Mouse (Mus musculus): ENCODE measurements at regions not wholly inside any gene's neighbourhood (a gene's known extent, or its start where the extent isn't known, plus 50 kb on each side); places are given as distances from the start of the nearest gene placed in this dataset.

GRCm38 (mm10) chr6:51329070-51329995 lies 103.1 kb upstream of the Nfe2l3 start:
- DNase-seq (ENCODE audit: low spot score in 2 of 2): no peak

DNA sequence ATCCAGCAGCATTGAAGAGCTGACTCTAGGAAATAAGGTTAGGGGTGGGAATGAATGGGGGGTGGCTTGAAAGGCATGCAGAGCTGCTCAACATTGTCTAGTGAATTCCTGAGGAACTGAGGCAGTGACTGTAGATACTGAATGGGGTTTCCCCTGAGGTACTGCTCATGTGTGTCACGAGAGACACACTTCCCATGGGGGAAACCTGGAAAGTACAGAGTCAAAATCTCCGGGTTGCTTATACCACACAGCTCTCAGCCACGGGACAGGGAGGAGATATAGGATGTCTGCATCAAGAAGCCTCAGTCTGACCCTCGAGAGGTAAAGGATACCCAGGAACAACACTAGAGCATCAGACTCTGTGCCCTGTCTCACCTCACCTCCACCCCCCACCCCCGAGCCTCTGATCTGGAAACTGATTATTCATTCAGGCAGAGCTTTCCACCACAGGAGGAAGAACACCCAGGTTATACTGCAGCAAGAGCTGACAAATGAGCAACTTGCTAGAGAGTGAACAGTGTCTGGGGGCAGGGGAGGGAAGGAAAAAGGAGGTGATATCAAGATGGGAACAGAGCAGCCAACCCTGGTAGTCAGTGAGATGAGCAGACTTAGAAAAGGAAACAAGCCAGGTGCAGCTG lies 102.3 kb upstream of the Nfe2l3 start:
- DNase-seq (ENCODE audit: low spot score in 2 of 2): no peak

DNA sequence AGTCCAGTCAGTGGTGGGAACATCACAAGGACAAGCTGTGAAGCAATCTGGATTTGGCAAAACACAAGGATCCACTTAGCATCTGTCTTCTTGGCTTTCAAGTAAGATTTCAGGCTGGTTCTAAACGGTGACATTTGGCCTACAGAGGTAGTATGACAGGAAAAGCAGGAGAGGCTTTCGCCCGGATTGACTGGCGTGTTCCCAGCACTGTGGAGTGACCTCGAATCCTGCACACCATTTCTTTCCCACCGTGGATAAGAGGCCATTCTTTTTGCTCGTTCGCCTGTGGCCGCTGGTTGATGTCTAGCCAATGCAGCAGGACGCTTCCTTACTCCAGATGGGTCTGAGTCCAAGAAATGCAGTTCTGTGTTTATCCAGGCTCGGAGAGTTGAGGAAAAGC lies 99.6 kb upstream of the Nfe2l3 start:
- DNase-seq (ENCODE audit: low spot score in 2 of 2): no peak

DNA sequence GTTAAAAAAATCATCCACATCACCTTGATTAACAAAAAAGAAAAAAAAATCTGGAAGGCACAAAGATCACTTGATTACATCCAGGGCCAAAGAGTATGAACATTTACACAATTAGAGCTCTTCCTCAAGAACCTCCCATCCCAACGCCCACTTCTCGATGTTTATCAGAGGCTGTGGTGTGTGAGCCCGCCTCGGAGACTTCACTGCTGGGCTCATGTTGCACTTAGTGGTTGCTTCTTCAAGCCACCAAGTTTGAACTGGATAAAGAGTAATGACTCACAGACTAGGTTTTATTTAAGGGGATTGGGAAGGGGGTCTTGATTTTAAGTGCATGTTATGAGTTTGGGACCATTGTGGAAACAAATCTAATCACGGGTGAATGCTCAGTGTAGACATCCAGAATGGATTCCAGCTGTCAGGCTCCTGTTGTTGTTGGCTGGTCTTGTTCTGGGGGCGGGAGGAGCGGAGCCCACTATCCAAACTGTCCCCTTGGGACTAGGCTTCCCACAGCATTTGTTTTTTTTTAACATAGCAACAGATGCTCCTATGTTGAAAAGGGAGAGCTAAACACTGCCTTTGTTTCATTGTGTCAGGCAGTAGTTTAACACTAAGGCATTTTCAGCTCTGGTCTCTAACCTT lies 98.6 kb upstream of the Nfe2l3 start:
- DNase-seq (ENCODE audit: low spot score in 2 of 2): no peak

DNA sequence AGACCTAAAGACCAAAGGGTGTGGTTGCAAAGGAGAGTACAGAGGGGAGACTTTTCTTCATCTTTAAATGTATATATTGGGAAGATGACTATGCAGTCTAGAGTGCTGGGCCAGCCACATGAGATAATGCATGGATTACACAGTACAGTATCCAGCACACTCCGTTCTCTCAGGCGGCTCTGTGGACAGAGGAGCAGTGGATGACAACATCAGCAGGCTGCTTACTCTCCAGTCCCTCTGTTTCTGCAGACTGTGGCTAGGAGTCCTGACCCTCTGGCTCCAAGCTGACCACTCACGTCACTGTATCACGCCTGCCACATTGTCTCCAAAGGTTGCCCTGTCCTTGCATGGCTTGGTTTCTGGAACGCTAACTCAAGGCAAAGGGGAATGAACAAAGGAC lies 97.2 kb upstream of the Nfe2l3 start:
- no peak for DNase-seq (ENCODE audit: low spot score in 2 of 2)

DNA sequence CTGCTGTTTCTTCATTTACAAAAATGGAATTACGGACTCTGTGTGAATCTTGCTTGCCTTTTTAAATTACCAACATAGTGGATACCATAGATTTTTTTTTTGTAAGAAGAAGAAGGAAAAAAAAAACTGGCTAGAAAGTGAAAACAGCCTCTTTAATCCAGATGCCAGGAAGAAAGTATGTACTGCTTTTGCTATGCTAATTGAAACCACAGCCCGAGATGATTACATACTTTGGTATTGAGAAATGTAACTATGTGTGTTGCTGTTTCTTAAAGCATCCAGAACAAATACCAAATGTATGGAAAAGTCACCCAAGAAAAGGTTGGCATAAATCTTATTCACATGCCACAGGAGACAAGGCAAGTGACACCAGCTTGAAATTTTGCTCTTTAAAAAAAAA lies 93.2 kb upstream of the Nfe2l3 start:
- DNase-seq (ENCODE audit: low spot score in 2 of 2): no peak

DNA sequence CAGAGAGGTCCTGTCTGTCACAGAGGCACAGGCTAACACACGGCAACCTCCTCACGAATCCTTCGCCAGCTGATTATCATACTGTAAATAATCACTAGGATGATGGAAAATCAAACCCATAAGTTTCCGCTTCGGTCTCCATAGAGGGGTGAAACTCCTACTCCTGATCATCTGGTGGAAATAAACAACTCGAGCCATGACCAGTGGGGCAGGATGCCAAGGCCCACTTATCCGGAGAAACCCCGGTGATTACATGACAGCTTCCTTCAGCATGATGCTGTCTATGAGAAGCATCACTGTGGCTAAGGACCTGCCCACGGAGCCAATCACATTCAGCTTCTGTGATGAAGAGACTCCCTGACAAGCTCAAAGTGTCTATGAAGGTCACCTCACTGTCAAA lies 84.7 kb upstream of the Nfe2l3 start:
- DNase-seq (ENCODE audit: low spot score in 2 of 2): no peak

- DNase-seq (ENCODE audit: low spot score in 2 of 2): no peak
These were observed 82.7 kb upstream of the Nfe2l3 start for GRCm38 (mm10) chr6:51349771-51350170.

GRCm38 (mm10) chr6:51355041-51355440 lies 77.4 kb upstream of the Nfe2l3 start:
- DNase-seq (ENCODE audit: low spot score in 2 of 2): no peak

- no peak for DNase-seq (ENCODE audit: low spot score in 2 of 2)
These were observed 70.8 kb upstream of the Nfe2l3 start for GRCm38 (mm10) chr6:51361611-51362180.

- DNase-seq (ENCODE audit: low spot score in 2 of 2): peak; percentile 61 to 71
These were observed 69.8 kb upstream of the Nfe2l3 start for GRCm38 (mm10) chr6:51362475-51363226.

- no peak for DNase-seq (ENCODE audit: low spot score in 2 of 2)
These were observed 67.7 kb upstream of the Nfe2l3 start for GRCm38 (mm10) chr6:51364776-51365175.

DNA sequence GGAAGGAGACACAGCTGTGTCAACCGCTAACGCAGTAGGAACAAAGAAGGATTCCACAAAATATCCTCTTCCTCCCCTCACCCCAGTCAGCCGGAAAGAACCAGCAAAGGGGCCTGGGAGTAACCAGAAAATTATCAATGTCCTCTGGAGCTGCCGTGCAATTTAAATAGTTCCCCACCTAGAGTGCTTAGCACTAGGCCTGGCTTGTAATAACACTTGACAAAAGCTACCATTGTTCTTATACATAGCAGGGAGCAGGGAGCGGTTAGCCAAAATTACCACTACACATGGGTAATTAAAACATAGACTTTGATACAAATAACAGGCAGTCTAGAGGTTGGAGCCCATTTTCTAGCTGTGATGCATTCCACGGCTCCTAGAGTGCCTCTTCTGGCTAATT lies 62.7 kb upstream of the Nfe2l3 start:
- no peak for DNase-seq (ENCODE audit: low spot score in 2 of 2)

DNA sequence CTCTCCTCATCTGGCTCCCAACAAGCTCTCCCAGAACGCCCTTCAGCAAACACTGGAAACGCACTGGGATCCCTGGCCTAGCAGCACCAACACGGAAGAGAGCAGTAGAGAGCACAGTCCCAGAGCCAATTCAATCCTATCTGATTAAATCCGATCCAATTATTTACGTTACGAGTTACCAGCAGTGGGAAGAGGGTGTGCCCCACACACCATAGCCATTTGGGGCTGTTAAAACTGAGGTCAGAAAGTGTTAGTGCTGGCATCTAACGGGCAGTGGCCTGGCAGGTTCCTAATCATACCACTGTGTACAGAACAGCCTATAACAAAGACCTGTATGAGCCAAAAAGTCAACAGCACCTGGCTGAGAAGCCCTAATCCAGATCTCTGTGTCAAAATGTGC lies 60.1 kb upstream of the Nfe2l3 start:
- no peak for DNase-seq (ENCODE audit: low spot score in 2 of 2)

- DNase-seq (ENCODE audit: low spot score in 2 of 2): no peak
These were observed 54.0 kb upstream of the Nfe2l3 start for GRCm38 (mm10) chr6:51378436-51378835.

DNA sequence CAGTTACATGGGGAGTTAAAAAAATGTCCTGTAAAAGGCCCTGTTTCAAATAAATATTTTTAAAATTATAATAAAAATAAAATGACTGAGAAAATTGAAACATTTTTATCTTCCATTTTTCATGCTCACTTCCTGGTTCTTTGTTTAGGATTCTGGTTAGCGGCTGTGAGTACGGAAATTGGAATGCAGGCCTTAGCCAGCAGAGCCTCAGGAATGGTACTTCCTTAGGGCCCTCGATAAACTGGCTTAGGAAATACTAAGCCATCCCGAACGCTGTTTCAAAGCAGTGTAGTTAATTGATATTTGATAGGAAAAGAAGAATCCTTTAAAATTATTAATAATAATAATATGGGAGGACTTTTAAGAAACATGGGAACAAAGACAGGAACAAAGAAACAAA lies 53.4 kb upstream of the Nfe2l3 start:
- DNase-seq (ENCODE audit: low spot score in 2 of 2): no peak

- no peak for DNase-seq (ENCODE audit: low spot score in 2 of 2)
These were observed 52.8 kb upstream of the Nfe2l3 start for GRCm38 (mm10) chr6:51379560-51380274.

DNA sequence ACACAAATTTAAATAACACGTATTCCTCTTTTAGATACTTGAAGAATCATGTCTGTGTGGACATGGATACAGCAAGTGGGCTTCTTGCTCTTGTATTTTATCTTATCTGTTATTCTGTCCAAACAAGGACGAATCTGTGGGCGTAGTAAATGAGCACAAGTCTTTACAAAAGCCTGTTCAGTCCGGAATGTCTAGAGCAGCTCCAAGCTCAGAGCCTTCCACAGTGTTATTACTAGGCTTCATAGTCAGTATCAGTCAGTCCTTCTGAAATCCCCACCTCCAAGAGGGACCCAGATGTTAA lies 52.2 kb upstream of the Nfe2l3 start:
- DNase-seq (ENCODE audit: low spot score in 2 of 2): no peak

GRCm38 (mm10) chr6:51381465-51381864 lies 51.0 kb upstream of the Nfe2l3 start:
- no peak for DNase-seq (ENCODE audit: low spot score in 2 of 2)

Data from spleen, postnatal 14 days (tissue).